Comparison of ENCODE assay signal across 17 mouse cellular contexts in genomic region chr14:30133684-30134083, GRCm38 (mm10).
DNase-seq lines count a peak whose midpoint lies in the region; ATAC-seq and TF ChIP-seq lines count a peak whose summit lies in the region.
"Had no signal": no experiment of that assay in that cellular context is flagged by ENCODE, and none has a peak within 500 bp of the region (broad histone marks: within the 10 kb centered on the region; RNA-seq: fewer than 3 reads in every experiment).

No protein-coding gene starts in this region.

- peaks cover 6 to 59% of the 10 kb centered on the region in 2 experiments for H3K4me1 ChIP-seq in CH12.LX (ENCODE audit: control insufficient read depth in 1 of 2, insufficient read depth in 2 of 2)

- H3K9me3 ChIP-seq in CH12.LX (replicated peaks; ENCODE audit: low read length): no peaks in the 10 kb centered on the region
- H3K9me3 ChIP-seq: embryonic facial prominence, embryonic 13.5 days; forebrain, embryonic 15.5 days; G1E; liver, embryonic 12.5 days had no signal

- no peak for TF ChIP-seq POLR2A in CH12.LX (IDR thresholded peaks at IDR 0.05; ENCODE audit: low read depth, low read length)

- H3K4me2 ChIP-seq in CH12.LX (ENCODE audit: insufficient read depth, low read depth, poor library complexity, severe bottlenecking): no peak overlapping the region
- H3K4me2 ChIP-seq: embryonic facial prominence, embryonic 13.5 days; forebrain, embryonic 15.5 days; liver, embryonic 12.5 days had no signal

- no peaks in the 10 kb centered on the region for H3K79me2 ChIP-seq in CH12.LX (replicated peaks; ENCODE audit: control insufficient read depth, extremely low read depth, insufficient read depth, poor library complexity, severe bottlenecking)

- no peaks in the 10 kb centered on the region for H3K27me3 ChIP-seq in CH12.LX (replicated peaks)
- H3K27me3 ChIP-seq: embryonic facial prominence, embryonic 13.5 days; forebrain, embryonic 15.5 days; liver, embryonic 12.5 days had no signal

- H3K4me3 ChIP-seq in left cerebral cortex, adult 2 months: no peak overlapping the region
- H3K4me3 ChIP-seq in CH12.LX (replicated peaks in 1 of 3; ENCODE audit: low read depth in 2 of 3, low read length in 2 of 3, poor library complexity in 1 of 3): no peak overlapping the region
- H3K4me3 ChIP-seq: embryonic facial prominence, embryonic 13.5 days; forebrain, embryonic 15.5 days; liver, embryonic 12.5 days had no signal

- no peak overlapping the region for H3K9ac ChIP-seq in CH12.LX (ENCODE audit: insufficient read depth, low read depth)
- H3K9ac ChIP-seq: embryonic facial prominence, embryonic 13.5 days; forebrain, embryonic 15.5 days; liver, embryonic 12.5 days had no signal

- peak; percentile 26; the same call in 1 of the 2 replicates for ATAC-seq in common myeloid progenitor, adult 5-6 weeks (replicated peaks; ENCODE audit: low read depth, poor library complexity, severe bottlenecking)
- ATAC-seq: forebrain, embryonic 15.5 days; liver, embryonic 12.5 days had no signal

- no peak for DNase-seq in left cerebral cortex, adult 2 months (ENCODE audit: extremely low spot score in 1 of 2, low spot score in 2 of 2)
- DNase-seq in left cerebral cortex, postnatal 14 days (ENCODE audit: low spot score in 2 of 2): no peak
- DNase-seq in 3T3-L1 (ENCODE audit: low read depth, low spot score) (peak; percentile 4), CH12.LX (ENCODE audit: extremely low read depth) (peak; percentile 61)
- DNase-seq in adrenal gland, postnatal 10 days: no peak
- no peak for DNase-seq in ovary, postnatal 36 days (ENCODE audit: low spot score)
- no peak for DNase-seq in spleen, postnatal 14 days (ENCODE audit: low spot score in 2 of 2)
- DNase-seq: adrenal gland, adult 2 months; cerebellum, adult 11 months; gastrocnemius, postnatal 36 days; heart, postnatal 10 days; kidney, postnatal 14 days had no signal

- TF ChIP-seq RAD21 in CH12.LX (IDR thresholded peaks at IDR 0.05; ENCODE audit: low read depth, low read length): peak; percentile 61

- no peaks in the 10 kb centered on the region for H3K36me3 ChIP-seq in CH12.LX (replicated peaks in 1 of 2; ENCODE audit: control insufficient read depth in 1 of 2, insufficient read depth in 1 of 2, low read length in 1 of 2)
- H3K36me3 ChIP-seq: embryonic facial prominence, embryonic 13.5 days; forebrain, embryonic 15.5 days; G1E; liver, embryonic 12.5 days had no signal

- intact Hi-C loops in left cerebral cortex, adult 2 months (cut with DNase I): no loop called here
- intact Hi-C loops in left cerebral cortex, postnatal 14 days (cut with DNase I): loop anchor here (10.0 kb wide), 1 partner anchor 221 kb away; no protein-coding TSS in a partner anchor

- TF ChIP-seq CTCF in left cerebral cortex, adult 2 months (IDR thresholded peaks at IDR 0.05): peak; percentile 14; the same call in 1 of the 2 replicates
- TF ChIP-seq CTCF in CH12.LX (conservative IDR thresholded peaks at IDR 0.05 in 1 of 2, IDR thresholded peaks at IDR 0.05 in 1 of 2; ENCODE audit: low read depth in 2 of 2, low read length in 2 of 2): peak; percentile 12 to 68; a peak in 2 of 4 replicates

- dilution Hi-C loops in CH12.LX (cut with MboI; ENCODE audit: extremely low pct_ligation_motif_present, extremely low pct_unique_long_range_greater_than_20kb, low sequenced_read_pairs): no loop called here

- in situ Hi-C loops in CH12.LX (cut with MboI; ENCODE audit: low pct_ligation_motif_present, low pct_unique_long_range_greater_than_20kb, low sequenced_read_pairs): loop anchor here (5.0 kb wide), 1 partner anchor 239 kb away; no protein-coding TSS in a partner anchor

- no peak overlapping the region for H3K27ac ChIP-seq in left cerebral cortex, adult 2 months
- H3K27ac ChIP-seq in CH12.LX (ENCODE audit: insufficient read depth, low read depth): no peak overlapping the region
- H3K27ac ChIP-seq: embryonic facial prominence, embryonic 13.5 days; forebrain, embryonic 15.5 days; liver, embryonic 12.5 days had no signal

- no peak for TF ChIP-seq EP300 in CH12.LX (IDR thresholded peaks at IDR 0.05; ENCODE audit: low read length)

TF ChIP-seq in CH12.LX, 34 proteins besides CTCF, POLR2A, EP300 and RAD21:
- TF ChIP-seq NRF1 (IDR thresholded peaks at IDR 0.05; ENCODE audit: low read depth, low read length): no peak
- TF ChIP-seq MEF2A (IDR thresholded peaks at IDR 0.05; ENCODE audit: borderline replicate concordance, low read depth, low read length): no peak
- no peak for TF ChIP-seq MAX (IDR thresholded peaks at IDR 0.05; ENCODE audit: low read length)
- no peak for TF ChIP-seq BHLHE40 (IDR thresholded peaks at IDR 0.05; ENCODE audit: low read depth, low read length)
- peak; percentile 68 for TF ChIP-seq SMC3 (IDR thresholded peaks at IDR 0.05; ENCODE audit: low read depth, low read length)
- no peak for TF ChIP-seq MYC (IDR thresholded peaks at IDR 0.05; ENCODE audit: low read depth, low read length)

Comparison
In these comparisons a context has a peak if more than half of its experiments do, and no peak if none do; other contexts are left out.
1. DNase-seq: peak in 3T3-L1 (single experiment) and CH12.LX (single experiment); none in left cerebral cortex, adult 2 months (0 of 2), left cerebral cortex, postnatal 14 days (0 of 2), adrenal gland, postnatal 10 days (single experiment), ovary, postnatal 36 days (single experiment) and spleen, postnatal 14 days (0 of 2).